Mouse (Mus musculus) MN1 (cell line): ENCODE data around the gene Myo18a.
"Not testable (repeated sequence)": the region's sequence is repeated elsewhere in the genome, so short reads cannot be mapped to it uniquely, and the experiment has no call there.

Experiments used
- DNase-seq: peaks from one replicate; pipeline ENCODE4 v3.0.0-alpha.2; 2016; ENCODE audit warnings: low spot score

Gene Myo18a

DNA sequence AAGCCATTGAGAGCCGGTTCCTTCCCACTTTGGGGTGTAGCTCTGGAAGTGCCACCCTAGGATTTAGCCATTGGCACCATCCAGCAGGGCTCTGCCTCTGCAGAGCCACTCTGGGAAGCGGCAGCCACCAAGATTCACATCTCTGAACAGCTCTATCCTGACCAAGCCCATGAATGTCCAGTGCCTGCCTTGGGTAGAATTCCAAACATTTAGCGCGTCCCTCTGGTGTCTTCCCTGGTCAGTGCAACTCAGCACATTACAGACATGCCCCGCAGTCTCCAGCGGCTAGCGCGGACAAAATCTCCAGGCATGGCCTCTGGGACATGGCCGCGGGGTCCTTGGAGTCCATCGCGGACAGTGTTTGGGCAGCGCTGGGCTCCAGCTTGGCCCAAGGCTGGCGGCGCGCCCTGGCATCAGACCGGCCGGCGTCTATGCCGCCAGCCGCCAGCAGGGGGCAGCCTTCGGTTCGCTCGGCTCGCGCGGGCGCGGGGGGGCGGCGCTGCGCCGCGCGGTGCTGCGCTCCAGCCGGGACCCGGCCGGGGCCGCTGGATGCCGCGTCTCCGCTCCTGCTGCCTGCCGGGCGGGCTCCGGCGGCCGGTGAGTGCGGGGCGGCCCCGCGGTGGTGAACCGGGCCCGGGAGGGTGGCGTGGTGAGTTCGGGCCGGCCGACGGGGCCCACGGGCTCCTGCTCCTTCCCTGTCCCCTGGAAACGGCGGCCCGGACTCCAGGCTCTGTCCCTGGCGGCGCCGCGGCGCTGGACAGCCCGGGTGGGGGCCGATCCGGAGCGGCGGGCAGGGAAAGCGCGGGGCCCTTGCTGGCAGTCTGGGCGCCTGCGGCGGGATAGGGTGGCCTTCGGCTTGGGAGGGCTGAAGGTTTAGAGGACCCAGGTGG lies at the start of gene Myo18a:
Myo18a (plus strand) TSS at position 464 of the 890 bp plus-strand sequence.
- DNase-seq, result peak; percentile 92

DNA sequence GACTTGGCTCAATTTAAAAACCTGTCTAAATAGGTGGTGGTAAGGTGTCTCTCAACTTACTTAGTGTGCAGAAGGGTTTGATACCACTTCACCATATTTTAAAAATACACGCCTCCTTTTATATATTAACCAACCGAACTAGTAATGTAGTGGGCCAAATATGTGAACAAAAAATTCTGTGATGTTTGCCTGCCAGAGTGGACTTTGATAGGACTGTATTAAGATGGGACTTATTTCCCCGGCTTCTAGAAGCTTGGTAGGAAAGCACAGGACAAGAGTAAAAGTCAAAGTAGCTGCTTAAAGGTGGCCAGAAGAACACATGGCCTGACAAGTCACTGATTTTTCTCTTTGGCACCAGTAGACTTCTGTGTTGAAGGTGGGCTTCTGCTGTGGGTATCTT lies 49.3 kb upstream of the Myo18a start:
- no peak for DNase-seq

DNA sequence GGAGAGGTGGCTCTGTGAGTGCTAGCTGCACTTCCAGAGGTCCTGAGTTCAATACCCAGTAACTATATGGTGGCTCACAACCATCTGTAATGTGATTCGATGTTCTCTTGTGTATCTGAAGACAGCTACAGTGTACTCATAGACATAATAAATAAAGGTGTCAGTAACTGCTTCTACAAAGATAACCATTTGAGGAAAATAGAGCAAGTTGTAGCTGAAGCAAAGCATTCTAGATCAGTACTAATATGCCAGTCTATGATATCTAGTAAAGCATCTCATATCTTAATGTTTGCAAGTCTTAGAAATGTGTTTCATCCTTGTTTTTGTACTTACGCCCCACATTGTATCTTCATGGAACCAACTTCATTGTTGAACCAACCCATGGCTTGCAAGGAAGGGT lies 44.0 kb upstream of the Myo18a start:
- DNase-seq, result no peak

DNA sequence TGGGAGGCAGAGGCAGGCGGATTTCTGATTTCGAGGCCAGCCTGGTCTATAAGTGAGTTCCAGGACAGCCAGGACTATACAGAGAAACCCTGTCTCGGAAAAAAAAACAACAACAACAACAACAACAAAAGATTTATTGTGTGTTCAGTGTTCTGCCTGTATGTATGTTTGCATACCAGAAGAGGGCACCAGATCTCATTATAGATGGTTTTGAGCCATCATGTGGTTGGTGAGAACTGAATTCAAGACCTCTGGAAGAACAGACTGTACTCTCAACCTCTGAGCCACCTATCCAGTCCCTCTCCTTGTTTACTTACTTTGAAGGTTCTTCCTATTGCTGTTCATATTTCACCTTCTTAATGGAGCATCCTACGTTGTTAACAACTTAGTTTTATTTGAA lies 41.7 kb upstream of the Myo18a start:
- no peak for DNase-seq

DNA sequence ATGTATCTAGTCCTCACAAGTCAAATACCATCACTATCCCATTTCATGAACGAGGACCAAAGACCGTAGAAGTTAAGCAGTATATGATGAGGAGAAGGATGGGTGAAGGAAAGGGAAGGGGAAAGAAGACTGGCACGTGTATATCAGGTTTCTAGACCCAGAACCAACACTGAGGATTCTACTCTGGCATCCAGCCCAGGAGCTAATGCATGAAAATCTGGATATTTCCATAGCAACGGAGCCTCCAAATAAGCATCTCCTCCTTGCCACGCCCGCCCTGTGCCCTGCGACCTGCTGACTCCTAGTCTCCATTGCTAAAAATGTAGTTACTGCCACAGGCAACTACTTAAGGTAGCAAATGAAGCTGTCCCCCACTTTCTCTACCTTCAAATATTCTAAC lies 38.3 kb upstream of the Myo18a start:
- peak; percentile 46 for DNase-seq

DNA sequence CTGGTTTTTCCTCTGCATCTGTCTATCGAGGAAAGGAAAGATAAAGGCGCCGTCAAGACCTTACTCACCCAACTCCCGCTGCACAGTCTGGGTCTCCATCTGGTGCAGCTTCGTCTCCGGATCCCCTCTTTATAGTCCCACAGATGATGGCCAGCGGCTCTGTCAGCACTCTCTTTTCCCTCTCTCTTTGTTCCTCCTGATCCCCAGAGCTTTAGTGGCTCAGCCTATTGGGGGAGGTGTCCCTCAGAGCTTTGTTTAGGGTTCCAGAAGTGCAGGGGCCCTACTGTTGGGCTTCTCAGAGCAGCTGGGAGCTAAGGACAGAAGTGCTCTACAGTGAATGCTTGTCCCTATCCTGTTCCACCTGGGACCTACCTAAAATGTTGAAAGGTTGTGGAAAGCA lies 37.9 kb upstream of the Myo18a start, which contains the start of gene Cryba1:
Cryba1 (minus strand) TSS at position 101 of the 400 bp plus-strand sequence.
- DNase-seq, result no peak

DNA sequence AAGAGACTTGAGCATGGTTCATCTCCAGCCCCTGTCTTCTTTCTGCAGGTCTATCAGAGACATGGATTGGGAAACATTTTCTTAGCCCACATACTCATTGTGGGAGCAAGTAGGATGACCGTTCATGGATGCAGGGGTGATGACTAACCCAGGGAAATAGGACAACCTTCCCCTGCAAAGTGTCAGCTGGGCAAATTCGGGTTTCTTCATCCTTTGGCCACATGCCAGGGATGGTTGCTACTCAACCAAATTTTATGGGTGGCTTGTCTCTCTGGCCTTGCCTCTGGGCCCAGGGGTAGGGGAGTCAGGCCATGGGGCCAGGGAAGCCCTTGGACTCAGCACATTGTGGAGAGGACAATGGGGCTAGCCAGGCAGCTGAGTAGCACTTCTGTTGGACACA lies 34.5 kb upstream of the Myo18a start:
- peak; percentile 54 for DNase-seq

DNA sequence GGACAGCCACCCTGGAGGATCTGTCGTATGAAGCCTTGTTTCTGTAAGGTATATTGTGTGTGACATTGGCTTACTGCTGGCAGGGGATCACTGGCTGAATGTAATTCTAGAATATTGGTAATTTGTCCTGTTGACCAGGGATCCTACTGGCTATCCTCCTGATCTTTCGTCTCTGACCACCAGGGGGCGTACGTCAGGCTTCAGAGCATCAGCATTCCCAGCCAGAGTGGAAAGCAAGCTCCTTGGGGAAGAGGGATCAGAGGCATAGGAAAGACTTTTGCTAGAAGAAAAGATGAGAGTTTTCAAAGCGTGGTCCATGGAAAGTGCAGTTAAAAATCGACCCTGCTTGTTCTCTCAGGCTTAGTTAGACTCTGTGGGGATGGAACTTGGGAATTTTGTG lies 25.8 kb upstream of the Myo18a start:
- DNase-seq, result peak; percentile 87

DNA sequence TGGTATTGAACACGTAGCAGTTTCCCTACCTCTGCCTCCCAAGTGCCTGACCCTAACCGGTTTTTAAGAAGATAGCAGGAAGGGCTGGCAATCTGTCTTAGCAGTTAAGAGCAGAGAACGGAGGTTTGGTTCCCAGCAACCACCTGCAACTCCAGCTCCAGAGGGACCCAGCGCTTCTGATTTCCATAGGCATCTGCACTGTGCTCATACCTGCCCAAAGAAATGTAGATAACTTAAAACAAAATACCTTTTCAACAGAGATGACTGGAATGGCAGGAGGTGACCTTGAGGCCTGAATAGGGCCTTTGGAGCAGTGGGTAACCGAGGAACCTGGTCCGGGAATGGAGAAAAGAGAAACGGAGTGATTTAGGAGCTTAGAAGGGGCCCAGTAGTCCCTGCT lies 24.5 kb upstream of the Myo18a start:
- DNase-seq, result no peak

DNA sequence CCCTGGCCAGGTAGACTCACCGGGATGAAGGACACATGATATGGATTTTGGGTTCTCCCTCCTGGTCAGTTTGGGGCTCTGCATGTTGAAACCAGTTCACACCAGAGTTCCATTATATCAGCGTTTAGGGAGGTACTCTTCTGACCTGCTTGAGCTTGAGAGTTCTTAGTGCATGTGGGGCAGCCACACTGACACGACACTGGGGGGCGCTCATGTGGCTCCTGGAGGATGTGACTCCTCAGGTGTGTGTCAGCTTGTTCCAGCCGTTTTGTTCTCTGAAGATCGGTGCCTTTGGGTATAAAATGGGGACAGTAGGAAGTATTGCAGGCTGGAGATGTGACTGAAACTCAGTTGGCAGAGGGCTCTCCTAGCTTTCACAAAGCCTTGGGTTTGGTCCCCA lies 19.1 kb upstream of the Myo18a start:
- no peak for DNase-seq

DNA sequence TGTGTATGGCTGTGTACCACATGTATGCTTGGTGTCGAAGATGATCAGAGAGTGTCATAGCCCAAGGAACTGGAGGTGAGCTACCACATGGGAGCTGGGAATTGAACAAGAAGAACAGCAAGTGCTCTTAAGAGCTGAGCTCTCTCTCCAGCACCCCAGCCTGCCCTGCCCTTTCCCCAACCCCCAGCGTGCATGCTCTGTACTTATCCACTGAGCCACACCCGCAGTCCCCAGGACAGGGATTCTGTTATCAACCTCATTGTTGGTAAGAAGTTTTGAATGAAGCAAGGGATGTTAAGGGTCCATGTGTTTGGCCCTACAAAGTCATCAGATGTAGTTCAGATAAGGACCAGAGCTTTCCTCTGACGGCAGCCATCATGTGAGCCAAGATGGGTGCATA lies 16.4 kb upstream of the Myo18a start:
- DNase-seq, result no peak

DNA sequence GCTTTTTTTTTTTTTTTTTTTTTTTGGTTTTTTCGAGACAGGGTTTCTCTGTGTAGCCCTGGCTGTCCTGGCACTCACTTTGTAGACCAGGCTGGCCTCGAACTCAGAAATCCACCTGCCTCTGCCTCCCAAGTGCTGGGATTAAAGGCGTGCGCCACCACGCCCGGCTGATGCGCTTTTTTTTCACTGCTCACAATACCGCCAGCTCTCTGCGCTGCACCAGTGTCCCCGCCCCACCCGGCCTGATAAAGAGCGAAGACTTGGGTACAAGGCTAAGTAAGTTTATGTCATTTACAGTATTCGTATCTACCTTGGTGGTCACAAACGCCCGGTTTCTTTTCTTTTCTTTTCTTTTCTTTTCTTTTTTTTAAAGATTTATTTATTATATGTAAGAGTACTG lies 15.9 kb upstream of the Myo18a start:
- not testable (repeated sequence) for DNase-seq

DNA sequence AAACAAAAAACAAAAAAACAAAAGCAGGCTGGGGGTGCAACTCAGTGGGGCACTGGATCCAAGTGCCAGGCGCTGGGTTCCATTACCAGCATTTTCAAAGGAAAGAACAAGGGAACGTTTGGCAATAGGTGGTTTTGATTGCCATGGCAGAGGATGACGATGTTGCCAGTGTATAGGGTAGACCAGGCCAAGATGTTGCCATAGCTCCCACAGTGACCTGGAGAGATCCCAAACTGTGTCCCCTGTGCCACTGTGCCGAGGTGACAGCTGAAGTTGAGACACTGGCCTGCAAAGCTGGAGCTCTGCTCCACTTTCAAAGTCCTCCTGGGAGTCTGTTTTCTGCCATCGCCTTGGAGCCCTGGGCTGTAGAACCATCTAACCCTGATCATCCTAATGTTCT lies 14.1 kb upstream of the Myo18a start:
- DNase-seq, result no peak

DNA sequence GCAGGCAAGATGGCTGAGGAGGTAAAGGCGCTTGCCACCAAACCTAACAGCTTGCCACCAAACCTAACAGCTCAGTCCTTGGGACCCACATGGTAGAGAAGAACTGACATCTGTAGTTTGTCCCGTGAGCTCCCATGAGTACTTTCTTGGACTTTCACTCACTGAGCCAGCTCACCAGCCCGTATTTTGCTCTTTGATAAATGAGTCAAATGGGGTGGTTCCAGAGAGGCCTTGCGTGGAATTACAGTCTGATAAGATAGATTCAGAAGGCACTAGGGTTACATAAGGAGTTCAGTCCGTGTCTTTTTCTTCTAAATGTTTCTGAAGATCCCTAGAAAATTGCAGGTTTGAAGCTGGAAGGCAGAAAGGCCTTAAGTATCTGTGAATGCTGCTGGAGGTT lies 10.5 kb upstream of the Myo18a start:
- DNase-seq, result no peak

DNA sequence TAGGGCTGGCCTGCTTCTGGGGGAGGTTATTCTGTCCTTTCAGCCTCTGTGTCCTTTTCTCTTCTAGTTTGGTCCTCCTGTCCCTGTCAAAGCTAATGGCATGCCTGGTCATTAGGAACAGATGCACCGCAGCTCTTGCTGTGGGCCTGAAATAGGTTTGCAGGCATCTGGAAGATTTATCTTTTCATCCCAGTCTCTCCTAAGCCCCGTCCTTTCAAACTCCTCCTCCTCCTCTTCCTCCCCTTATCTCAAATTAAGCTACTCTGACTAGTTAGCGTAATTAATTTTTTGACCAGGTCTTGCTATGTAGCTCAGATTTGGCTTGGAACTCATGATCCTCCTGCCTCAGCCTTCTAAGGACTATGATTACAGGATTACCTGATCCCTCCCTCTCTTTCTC lies 9.6 kb upstream of the Myo18a start:
- DNase-seq, result no peak

DNA sequence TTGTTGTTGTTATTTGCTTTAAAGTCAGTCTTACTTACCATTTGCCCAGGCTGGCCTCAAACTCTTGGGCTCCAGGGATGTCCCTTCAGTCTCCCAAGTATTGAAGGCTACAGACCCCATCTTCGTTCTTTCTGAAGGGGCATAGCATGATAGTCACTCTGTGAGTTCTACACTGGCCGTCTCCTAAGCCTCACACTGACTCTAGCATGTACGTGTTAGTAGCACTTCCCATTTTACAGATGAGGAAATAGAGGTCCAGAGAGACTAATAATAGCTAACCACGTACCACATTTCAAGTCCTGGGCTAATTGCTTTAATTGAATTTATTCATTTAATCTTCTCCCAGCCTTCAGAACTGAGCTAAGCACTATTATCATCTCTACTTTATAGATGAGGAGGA lies 3.0 kb upstream of the Myo18a start:
- no peak for DNase-seq

DNA sequence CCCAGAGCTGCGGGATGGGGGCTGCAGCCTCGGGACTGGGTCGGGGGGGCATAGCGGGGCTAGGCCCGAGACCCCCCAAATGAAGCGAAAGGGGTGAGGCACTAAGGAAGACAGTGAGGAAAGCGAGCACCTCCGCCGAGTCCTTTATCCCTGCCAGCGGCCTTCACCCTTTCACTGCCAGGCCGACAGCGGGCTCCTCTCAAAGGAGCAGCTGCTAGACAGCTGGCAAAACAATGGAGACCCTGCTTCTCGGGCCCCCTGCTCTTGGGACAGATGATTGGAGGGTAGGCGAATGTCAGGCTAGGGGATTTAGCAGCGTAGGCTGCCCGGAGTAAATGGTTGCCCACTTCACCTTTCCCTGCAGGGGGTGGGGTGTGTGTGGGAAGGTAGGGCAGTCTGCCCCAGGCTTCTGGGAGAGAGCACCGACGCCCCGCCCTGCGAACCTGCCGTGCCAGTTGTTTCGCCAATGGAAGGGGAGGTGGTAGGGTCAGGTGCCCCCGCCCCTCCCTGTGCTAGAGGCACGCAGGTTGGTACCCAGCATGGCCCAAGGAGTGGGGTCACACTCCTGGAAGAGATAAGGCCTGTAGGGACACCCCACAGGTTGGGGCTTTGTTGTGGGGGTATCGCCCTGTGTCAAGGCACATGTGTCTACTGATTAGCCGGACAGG lies 761 bp downstream of the Myo18a start:
- DNase-seq, result peak; percentile 59

DNA sequence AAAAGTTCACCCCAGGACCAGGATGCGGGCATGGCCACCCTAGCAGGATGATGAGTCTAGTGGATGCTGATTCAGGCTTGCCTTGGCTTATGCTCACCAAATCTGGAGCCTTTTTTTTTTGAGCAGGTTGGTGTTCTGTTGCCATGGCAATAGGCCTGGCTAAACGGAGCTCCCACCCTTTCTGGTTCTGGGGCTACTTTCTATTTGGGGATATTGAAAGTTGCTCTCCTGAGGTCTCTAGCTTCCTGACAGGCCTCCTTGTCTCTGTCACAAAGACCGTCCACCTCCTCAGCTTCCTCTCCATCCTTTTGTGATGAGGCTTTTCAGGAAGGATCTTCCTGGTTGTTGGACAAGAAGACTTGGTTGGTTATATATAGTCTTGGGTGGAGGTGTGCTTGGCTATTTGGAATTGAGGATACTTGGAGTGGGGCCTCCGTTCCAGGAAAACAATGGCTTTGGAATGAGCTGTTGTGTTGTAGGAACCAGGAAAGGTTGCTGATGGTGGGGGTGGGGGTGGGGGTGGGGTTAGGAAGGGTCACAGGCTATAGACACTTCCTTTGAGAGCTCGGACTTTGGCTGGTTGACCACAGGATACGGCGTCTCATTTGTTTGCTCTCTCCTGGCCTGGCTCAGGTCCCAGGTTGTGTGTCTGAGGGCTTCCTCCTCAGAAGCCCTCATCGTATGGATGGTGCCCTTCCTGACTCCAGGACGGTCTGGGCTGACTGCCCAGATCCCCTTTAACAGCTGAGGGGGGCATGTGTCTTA lies 1.8 kb downstream of the Myo18a start:
- peak; percentile 15 for DNase-seq

DNA sequence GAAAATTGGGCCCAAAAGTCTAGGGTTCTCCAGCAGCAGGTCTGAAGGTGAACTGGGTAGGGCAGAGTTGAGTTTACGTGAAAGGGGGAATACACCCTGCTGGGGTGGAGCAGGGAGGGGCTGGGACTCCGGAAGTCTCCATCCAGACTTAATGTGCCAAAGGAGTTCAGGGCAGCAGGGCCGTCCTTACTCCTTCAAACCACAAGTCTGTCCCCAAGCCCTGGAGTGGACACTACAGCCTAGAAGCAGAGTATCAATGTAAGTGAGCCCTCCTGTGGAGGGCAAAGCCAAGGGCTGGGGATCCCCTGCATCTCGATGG lies 2.4 kb downstream of the Myo18a start:
- no peak for DNase-seq

DNA sequence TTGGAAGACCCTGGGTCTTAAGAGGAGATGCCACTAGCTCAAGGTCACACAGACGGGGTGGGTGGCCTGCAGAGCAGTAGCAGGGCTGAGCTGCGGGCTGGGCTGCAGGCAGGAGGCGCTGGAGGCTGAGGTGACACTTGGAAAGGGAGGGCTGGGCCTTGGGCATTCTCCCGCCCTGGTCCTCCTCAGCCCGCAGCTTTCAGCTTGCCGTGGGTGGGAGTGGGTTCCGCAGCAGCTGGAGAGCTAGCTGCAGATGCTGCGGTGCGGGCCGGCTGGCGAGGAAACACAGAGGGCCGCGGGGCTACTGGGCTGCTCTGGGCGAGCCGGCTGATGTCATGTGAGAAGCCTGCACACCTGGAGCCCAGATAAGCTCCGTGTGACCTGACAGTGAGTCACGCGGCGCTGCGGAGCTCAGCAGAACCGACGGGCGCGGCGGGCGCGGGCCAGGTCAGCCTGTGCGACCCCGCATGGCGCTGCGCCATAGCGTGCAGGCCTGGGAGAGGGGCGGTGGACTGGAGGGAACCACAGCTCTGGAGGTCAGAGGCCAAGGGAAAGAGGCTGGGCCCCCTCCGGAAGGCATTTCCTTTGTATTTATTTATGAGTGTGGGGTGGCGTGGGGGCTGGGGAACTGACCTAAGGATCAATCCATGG lies 3.4 kb downstream of the Myo18a start:
- DNase-seq, result peak; percentile 58

DNA sequence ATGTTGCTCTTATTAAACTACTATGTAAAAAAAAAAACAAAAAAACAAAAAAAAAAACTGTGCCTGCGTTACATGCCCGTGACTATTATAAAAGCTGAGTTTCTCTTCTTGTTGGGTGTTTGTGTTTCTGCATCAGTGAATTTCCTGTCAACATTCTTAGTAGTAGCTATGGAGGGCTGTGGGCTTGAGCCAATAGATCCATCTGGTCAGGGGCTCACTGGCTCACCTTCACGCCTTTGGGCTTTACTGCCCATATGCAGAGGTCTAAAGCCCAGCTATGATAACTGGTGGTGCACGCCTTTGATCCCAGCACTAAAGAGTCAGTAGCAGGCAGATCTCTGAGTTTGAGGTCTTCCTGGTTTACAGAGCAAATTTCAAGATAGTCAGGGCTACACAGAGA lies 6.5 kb downstream of the Myo18a start:
- DNase-seq, result no peak

DNA sequence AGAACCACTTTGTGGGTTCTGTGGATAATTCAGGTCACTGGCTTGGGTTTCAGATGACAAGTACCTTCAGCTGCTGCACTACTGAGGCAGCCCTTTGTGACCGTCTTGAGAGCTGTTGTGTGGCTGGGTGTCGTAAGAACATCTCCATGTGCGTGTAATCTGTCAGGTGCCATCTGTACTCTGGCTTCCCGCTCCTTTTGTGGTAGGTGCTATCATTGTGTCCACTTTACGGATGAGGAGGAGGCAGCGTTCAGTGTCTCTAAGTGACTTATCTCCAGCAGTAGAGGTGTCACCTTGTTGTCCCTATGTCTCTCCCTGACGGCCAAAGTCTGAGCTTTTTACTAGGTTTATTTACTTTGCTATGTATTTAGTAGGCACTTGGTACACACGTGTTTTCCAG lies 7.3 kb downstream of the Myo18a start:
- no peak for DNase-seq
